ENCODE assay signal across 16 mouse cellular contexts in the genomic region with DNA sequence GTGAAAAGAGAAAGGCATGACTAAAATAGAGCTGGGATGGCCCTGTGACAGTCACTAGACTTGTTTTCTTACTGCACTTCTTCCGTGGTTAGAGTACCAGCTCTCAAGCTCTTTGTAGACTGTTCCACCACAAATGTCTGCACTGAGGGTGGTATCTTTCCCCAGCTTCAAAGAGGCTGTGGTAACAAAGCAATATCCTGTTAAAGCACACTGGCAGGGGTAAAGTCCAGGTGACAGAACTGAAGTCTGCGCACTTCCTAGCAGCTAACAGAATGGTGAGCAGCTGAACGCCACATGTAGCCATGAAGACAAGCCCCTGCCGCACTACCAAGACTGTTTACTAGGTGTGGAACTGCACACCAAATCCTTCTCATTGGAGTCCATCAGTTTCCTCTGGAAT.
DNase-seq lines count a peak whose midpoint lies in the region; ATAC-seq and TF ChIP-seq lines count a peak whose summit lies in the region.
"Had no signal": no experiment of that assay in that cellular context is flagged by ENCODE, and none has a peak within 500 bp of the region (broad histone marks: within the 10 kb centered on the region; RNA-seq: fewer than 3 reads in every experiment).

No protein-coding gene starts in this region.

- no peak for DNase-seq in liver
- DNase-seq in forelimb bud, embryonic 11.5 days (ENCODE audit: low read depth, low spot score), result peak; percentile 30
- peak; percentile 74 for DNase-seq in thymus, postnatal 25 days
- DNase-seq in adrenal gland, postnatal 10 days, result no peak
- no peak for DNase-seq in layer of hippocampus, adult 8-10 months (ENCODE audit: low spot score in 2 of 2)
- DNase-seq in midbrain, postnatal 0 days (ENCODE audit: low spot score), result no peak
- DNase-seq: cerebellum, adult 2 months; gastrocnemius, postnatal 14 days; kidney, adult 9 months had no signal

- H3K27ac ChIP-seq in liver, embryonic 12.5 days, result peak overlapping the region; percentile 33; the same call in 1 of the 2 replicates
- H3K27ac ChIP-seq in midbrain, postnatal 0 days (ENCODE audit: low read depth, low read length), result no peak overlapping the region
- H3K27ac ChIP-seq: forebrain, embryonic 15.5 days; hindbrain, embryonic 12.5 days; liver, embryonic 15.5 days had no signal

- no peak overlapping the region for H3K9ac ChIP-seq in liver, embryonic 12.5 days
- no peak overlapping the region for H3K9ac ChIP-seq in midbrain, postnatal 0 days (replicated peaks; ENCODE audit: low read length, poor library complexity, severe bottlenecking)
- H3K9ac ChIP-seq: forebrain, embryonic 15.5 days; heart, embryonic 12.5 days; hindbrain, embryonic 12.5 days; liver, embryonic 15.5 days had no signal

- H3K9me3 ChIP-seq in liver, embryonic 12.5 days (replicated peaks), result no peaks in the 10 kb centered on the region
- no peaks in the 10 kb centered on the region for H3K9me3 ChIP-seq in midbrain, postnatal 0 days (ENCODE audit: low read length)
- H3K9me3 ChIP-seq: forebrain, embryonic 15.5 days; heart, embryonic 12.5 days; hindbrain, embryonic 12.5 days; liver, embryonic 15.5 days had no signal

- 71% methylated on average over 4 of the region's 4 CpGs for WGBS in liver, embryonic 12.5 days (ENCODE audit: insufficient replicate concordance)
- WGBS in midbrain, postnatal 0 days, result 89% methylated on average over 4 of the region's 4 CpGs

- H3K4me2 ChIP-seq in liver, embryonic 12.5 days, result no peak overlapping the region
- H3K4me2 ChIP-seq in midbrain, postnatal 0 days (ENCODE audit: low read depth, low read length, poor library complexity, severe bottlenecking), result no peak overlapping the region
- H3K4me2 ChIP-seq: forebrain, embryonic 15.5 days; heart, embryonic 12.5 days; hindbrain, embryonic 12.5 days; liver, embryonic 15.5 days had no signal

- H3K4me3 ChIP-seq in liver, embryonic 12.5 days, result no peak overlapping the region
- H3K4me3 ChIP-seq in midbrain, postnatal 0 days (ENCODE audit: low read depth, low read length), result no peak overlapping the region
- H3K4me3 ChIP-seq: forebrain, embryonic 15.5 days; heart, embryonic 12.5 days; hindbrain, embryonic 12.5 days; liver, embryonic 15.5 days had no signal

- peaks cover 40% of the 10 kb centered on the region for H3K4me1 ChIP-seq in liver, embryonic 12.5 days
- no peaks in the 10 kb centered on the region for H3K4me1 ChIP-seq in midbrain, postnatal 0 days (ENCODE audit: insufficient read depth, low read length)
- H3K4me1 ChIP-seq: forebrain, embryonic 15.5 days; hindbrain, embryonic 12.5 days had no signal

- no peaks in the 10 kb centered on the region for H3K27me3 ChIP-seq in liver, embryonic 12.5 days (replicated peaks)
- H3K27me3 ChIP-seq in midbrain, postnatal 0 days (ENCODE audit: insufficient read depth, low read length), result no peaks in the 10 kb centered on the region
- H3K27me3 ChIP-seq: CH12.LX; forebrain, embryonic 15.5 days; heart, embryonic 12.5 days; hindbrain, embryonic 12.5 days; liver, embryonic 15.5 days had no signal

- no peak for ATAC-seq in liver, embryonic 12.5 days
- ATAC-seq in monocyte, adult 5-6 weeks (replicated peaks; ENCODE audit: insufficient number of reproducible peaks, low FRiP score, low TSS enrichment, poor library complexity, severe bottlenecking), result peak; percentile 34
- no peak for ATAC-seq in midbrain, postnatal 0 days (ENCODE audit: low FRiP score)
- ATAC-seq: forebrain, embryonic 15.5 days had no signal

- no peak for TF ChIP-seq CTCF in midbrain, postnatal 0 days (IDR thresholded peaks at IDR 0.05)

- peaks cover 78% of the 10 kb centered on the region for H3K36me3 ChIP-seq in liver, embryonic 12.5 days
- H3K36me3 ChIP-seq in midbrain, postnatal 0 days (ENCODE audit: insufficient read depth, low read length), result peaks cover 27% of the 10 kb centered on the region
- H3K36me3 ChIP-seq: forebrain, embryonic 15.5 days had no signal

Comparison
In these comparisons a context has a peak if more than half of its experiments do, and no peak if none do; other contexts are left out.
1. DNase-seq: peak in forelimb bud, embryonic 11.5 days (single experiment) and thymus, postnatal 25 days (single experiment); none in liver (single experiment), adrenal gland, postnatal 10 days (single experiment), layer of hippocampus, adult 8-10 months (0 of 2) and midbrain, postnatal 0 days (single experiment).